Mouse (Mus musculus) ES-Bruce4 (cell line): Measurements from ENCODE around the gene Trnau1ap. TPM values are rescaled to one million over a fixed set of nuclear protein-coding genes. Genes with fewer than 3 reads are reported as not detected.

ENCODE experiments used
- H3K27ac ChIP-seq: 2 replicates; pipeline ENCODE4 v1.5.1; 2012; ENCODE audit warnings: low read length, inconsistent platforms; ENCODE audit not compliant: insufficient read depth
- H3K27me3 ChIP-seq: 2 replicates; pipeline ENCODE4 v1.6.1; 2012; ENCODE audit warnings: mild to moderate bottlenecking, low read length, inconsistent platforms; ENCODE audit not compliant: control insufficient read depth, poor library complexity, insufficient read depth, severe bottlenecking
- H3K36me3 ChIP-seq: 2 replicates; pipeline ENCODE4 v1.6.1; 2012; ENCODE audit warnings: inconsistent platforms, mild to moderate bottlenecking, low read length, moderate library complexity; ENCODE audit not compliant: control insufficient read depth, poor library complexity, insufficient read depth, severe bottlenecking
- H3K4me1 ChIP-seq: one replicate; pipeline ENCODE4 v1.8.1; 2011; ENCODE audit warnings: low read length; ENCODE audit not compliant: control insufficient read depth, insufficient read depth
- H3K4me3 ChIP-seq: 2 replicates; pipeline ENCODE4 v1.5.1; 2011; ENCODE audit warnings: low read depth, mild to moderate bottlenecking, low read length
- H3K9ac ChIP-seq: 2 replicates; pipeline ENCODE4 v1.6.1; 2012; ENCODE audit warnings: low read depth, mild to moderate bottlenecking, inconsistent platforms; ENCODE audit not compliant: poor library complexity, severe bottlenecking
- H3K9me3 ChIP-seq: replicated peaks from 2 replicates; pipeline ENCODE4 v1.6.1; 2012; ENCODE audit warnings: mild to moderate bottlenecking, low read length, inconsistent platforms; ENCODE audit not compliant: control insufficient read depth, poor library complexity, insufficient read depth, severe bottlenecking
- CTCF ChIP-seq: IDR thresholded peaks from one replicate; pipeline ENCODE4 v1.8.1; 2011; ENCODE audit warnings: low read depth, low read length
- EP300 ChIP-seq: IDR thresholded peaks from 2 replicates; pipeline ENCODE4 v1.6.1; 2011; ENCODE audit warnings: low read depth, low read length; ENCODE audit not compliant: insufficient read depth
- POLR2A ChIP-seq: IDR thresholded peaks from one replicate; pipeline ENCODE4 v1.8.1; 2011; ENCODE audit warnings: low read length; ENCODE audit not compliant: insufficient read depth
- polyA plus RNA-seq: library from polyadenylated mRNA; stranded (reverse); fragments of >200 nt; gene quantifications from 2 replicates; pipeline ENCODE4 v1.2.4, GENCODE M21; 2011; ENCODE audit warnings: low read depth; ENCODE audit not compliant: missing spikeins, insufficient read depth, insufficient read length

Trnau1ap gene
- polyA plus RNA-seq, 1 experiment: 35.2 TPM

DNA sequence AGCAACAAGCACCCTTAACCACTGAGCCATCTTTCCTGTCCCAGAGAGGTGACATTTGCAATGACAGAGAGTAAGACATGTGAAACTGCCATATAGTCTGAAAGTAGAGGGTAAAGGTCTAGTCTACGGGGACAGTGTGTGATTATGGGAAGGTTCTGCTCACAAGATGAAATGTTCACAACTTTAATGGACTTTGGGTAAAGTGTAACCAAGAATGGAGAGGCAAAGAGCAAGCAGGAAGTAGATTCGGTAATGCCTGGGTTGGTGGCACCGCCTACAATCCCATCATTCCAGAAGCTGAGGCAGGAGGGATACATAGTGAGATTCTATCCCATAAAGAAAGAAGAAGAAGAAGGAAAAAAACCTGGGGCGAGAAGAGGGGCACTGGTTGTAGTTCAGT, 16.9 kb upstream of the Trnau1ap start:
- H3K36me3 ChIP-seq: peaks cover 13% of the 10 kb centered on the region
- no peaks in the 10 kb centered on the region for H3K27me3 ChIP-seq
- no peaks in the 10 kb centered on the region for H3K9me3 ChIP-seq
- TF ChIP-seq CTCF (no peak), EP300 (no peak), POLR2A (no peak)
- H3K4me3 ChIP-seq: no peak overlapping the region
- peaks cover 11% of the 10 kb centered on the region for H3K4me1 ChIP-seq
- H3K9ac ChIP-seq: no peak overlapping the region
- no peak overlapping the region for H3K27ac ChIP-seq

DNA sequence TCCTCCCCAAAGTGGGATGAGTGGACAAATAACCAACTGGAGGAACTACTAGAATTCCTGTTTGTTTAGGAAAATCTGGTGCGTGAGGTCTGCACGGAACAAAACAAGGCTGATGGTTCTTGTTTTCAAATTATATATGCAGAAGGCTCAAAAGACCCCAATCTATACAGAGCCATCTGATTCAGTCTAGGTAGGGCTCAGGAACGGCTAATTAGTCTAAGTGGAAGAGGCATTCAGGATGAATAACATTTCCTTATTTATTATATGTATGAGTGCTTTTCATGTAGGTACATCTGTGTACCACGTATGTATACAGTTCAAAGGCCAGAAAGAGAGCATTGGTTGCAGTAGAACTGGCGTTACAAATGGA, 16.5 kb upstream of the Trnau1ap start:
- Histone ChIP-seq H3K4me3 (no peak overlapping the region), H3K9me3 (no peaks in the 10 kb centered on the region), H3K9ac (no peak overlapping the region), H3K4me1 (peaks cover 11% of the 10 kb centered on the region), H3K27ac (no peak overlapping the region), H3K27me3 (no peaks in the 10 kb centered on the region), H3K36me3 (peaks cover 8% of the 10 kb centered on the region)
- TF ChIP-seq EP300: no peak
- no peak for TF ChIP-seq POLR2A
- no peak for TF ChIP-seq CTCF

DNA sequence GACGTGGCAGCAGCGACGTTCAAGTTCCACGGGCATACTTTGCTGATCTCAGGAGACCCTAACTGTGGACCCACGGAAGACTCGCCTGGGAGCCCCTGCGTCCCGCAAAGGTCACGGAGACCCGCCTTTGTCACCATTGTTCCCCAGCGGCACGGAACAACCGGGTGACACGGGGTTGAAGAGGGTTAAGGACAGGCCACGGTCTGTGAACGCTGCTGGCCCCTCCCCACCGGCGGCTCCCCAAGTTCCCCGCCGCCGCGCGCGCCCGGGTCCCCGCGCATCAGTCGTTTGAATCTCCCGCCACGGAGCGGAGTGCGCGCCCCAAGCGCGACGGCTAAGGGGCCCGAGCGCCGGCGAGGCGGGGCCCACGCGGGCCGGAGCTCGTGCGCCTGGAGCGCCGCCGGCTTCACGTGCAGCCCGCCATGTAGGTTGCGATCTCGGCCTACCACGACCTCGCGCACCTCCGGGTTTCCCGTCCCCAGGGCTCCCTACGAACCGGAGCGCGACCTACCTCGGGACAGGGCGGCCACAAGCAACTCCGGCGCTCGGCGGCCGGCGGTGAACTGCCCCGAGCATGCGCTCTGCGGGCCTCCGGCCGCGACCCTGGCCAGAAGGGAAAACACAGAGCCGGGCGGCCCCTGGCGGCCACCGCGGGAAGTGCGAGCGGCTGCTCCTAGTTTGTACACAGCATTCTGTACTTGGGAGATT, 16.0 kb upstream of the Trnau1ap start:
- Histone ChIP-seq H3K9me3 (no peaks in the 10 kb centered on the region), H3K9ac (peak overlapping the region; percentile 92), H3K4me3 (peak overlapping the region; percentile 92), H3K27ac (peak overlapping the region; percentile 10; the same call in 1 of the 2 replicates), H3K27me3 (no peaks in the 10 kb centered on the region), H3K36me3 (peaks cover 3% of the 10 kb centered on the region), H3K4me1 (peaks cover 11% of the 10 kb centered on the region)
- TF ChIP-seq CTCF: peak; percentile 74
- TF ChIP-seq POLR2A: no peak

DNA sequence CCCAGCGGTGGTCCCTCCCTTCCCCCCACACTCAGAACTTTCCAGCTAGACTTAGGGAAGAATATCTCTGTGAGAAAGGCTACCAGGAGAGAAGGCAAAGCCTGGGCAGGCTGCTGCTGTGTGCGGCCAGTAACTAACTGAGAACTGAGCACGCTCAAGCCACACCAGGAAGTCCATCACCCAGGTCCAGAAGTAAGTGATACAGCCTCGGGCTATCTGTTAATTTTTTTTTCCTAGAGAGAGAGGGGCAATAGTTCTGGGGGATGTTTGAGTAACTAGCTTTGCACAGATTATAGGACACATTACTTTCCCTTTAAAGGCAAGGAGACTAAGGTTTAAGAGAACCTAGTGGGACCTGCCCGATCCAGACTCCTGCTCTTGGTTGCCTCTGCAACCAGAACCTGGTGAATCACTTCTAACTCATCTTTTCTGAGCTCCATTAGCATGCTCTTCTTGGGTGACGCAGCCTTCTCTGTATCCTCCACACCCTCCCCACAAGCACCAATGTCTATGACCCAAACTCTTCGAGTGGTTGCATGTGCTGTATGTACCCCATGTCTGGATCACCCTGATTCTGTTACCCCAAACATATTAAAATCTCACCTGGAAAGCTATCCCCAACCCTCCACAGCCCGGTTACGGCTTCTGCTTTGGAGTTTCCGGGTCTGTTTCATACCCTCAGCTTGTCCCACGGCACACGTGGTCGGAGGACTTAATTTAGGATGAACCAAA, 15.2 kb upstream of the Trnau1ap start:
- Histone ChIP-seq H3K36me3 (peaks cover 2% of the 10 kb centered on the region; the same call in 1 of the 2 replicates), H3K9ac (peak overlapping the region; percentile 92), H3K4me3 (peak overlapping the region; percentile 92), H3K27ac (peak overlapping the region; percentile 10; the same call in 1 of the 2 replicates), H3K9me3 (no peaks in the 10 kb centered on the region), H3K27me3 (no peaks in the 10 kb centered on the region), H3K4me1 (peaks cover 11% of the 10 kb centered on the region)
- TF ChIP-seq EP300: no peak
- TF ChIP-seq CTCF: no peak
- no peak for TF ChIP-seq POLR2A

DNA sequence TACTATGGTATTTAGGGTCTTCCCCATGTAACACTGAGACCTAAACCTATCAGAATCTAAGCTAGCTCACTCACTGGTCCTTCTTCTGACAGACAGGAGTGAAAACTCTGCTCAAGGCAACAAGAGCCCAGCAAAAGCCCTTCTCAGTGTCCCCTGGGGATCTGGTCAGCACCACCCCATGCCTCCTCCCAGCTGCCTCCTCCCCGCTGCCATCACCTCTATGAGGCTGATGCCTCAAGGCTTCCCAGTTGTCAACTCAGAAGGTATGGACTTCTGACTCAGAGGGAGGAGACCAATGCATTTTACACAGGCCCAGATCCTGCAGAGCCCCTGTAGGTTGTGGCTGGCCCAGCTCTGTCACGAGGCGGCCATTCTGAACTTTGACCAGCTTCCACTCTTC, 12.1 kb upstream of the Trnau1ap start:
- Histone ChIP-seq H3K9me3 (no peaks in the 10 kb centered on the region), H3K9ac (no peak overlapping the region), H3K36me3 (peaks cover 20% of the 10 kb centered on the region), H3K4me3 (no peak overlapping the region), H3K27ac (no peak overlapping the region), H3K27me3 (no peaks in the 10 kb centered on the region), H3K4me1 (peaks cover 7% of the 10 kb centered on the region)
- TF ChIP-seq POLR2A (no peak), EP300 (no peak), CTCF (no peak)

DNA sequence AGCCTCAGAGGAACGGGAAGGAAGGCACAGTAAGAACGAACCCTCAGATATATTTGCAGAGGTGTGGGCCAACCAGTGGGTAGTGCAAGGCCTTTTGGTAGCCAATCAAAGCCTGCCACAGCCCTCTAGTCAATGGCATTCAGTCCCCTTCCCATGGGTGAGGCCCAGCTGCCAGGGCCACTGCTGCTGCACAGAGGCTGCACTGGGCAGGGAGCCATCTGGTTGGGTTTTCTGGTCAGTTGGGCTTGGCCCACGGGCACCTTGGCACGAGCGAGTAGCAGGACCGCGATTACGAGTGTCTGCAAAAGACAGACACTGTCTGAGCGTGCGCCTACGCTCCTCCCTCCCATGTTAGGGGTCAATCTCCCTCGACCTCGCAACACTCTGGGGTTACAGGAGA, 9.6 kb upstream of the Trnau1ap start:
- H3K27me3 ChIP-seq: no peaks in the 10 kb centered on the region
- H3K9me3 ChIP-seq: no peaks in the 10 kb centered on the region
- no peak overlapping the region for H3K4me3 ChIP-seq
- H3K4me1 ChIP-seq: peaks cover 7% of the 10 kb centered on the region
- H3K9ac ChIP-seq: no peak overlapping the region
- TF ChIP-seq EP300: no peak
- TF ChIP-seq CTCF: no peak
- no peak for TF ChIP-seq POLR2A
- H3K36me3 ChIP-seq: peaks cover 43% of the 10 kb centered on the region
- no peak overlapping the region for H3K27ac ChIP-seq
